Mouse (Mus musculus): ENCODE data around the gene Atxn3.

The Atxn3 gene

DNA sequence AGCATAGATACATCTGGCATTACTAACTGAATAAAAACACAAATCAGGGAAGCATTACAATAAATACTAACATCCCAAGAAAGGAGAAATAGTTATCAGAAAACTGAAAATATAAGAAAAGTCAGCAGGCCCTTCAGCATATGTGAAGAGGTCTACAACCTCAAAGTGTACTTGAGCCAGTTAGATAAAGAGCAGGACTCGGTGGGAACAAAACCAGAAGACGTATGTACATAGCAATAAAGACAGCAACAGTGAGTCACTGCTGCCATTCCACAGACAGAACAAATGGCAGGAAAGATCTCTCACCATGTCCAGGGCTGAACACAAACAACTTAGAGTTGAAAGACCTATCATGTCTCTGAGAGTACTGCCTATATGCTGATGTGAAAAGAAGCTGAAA lies 69.7 kb downstream of the Atxn3 start:
- no peak for DNase-seq

DNA sequence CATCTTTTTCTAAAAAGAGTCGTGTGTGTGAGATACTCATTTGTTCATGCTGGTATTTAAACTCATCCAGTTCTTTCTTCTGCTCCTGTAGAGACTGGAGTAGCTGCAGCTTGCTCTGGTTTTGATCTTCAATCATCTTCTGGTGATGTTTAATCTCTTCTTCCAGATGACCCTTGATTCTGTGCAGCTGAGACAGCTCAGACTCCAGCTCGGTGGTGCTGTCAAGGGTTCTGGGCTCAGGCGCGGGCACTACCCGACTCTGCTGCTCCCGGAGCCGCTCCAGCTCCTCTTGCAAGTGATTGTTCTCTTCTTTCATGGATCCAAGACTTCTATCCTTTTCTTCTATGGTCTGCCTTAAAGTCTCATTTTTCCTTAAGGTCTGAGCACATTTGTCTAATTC lies 73.1 kb downstream of the Atxn3 start:
- no peak for DNase-seq

GRCm38 (mm10) chr12:101876374-101876773 lies 81.7 kb downstream of the Atxn3 start:
- no peak for DNase-seq

DNA sequence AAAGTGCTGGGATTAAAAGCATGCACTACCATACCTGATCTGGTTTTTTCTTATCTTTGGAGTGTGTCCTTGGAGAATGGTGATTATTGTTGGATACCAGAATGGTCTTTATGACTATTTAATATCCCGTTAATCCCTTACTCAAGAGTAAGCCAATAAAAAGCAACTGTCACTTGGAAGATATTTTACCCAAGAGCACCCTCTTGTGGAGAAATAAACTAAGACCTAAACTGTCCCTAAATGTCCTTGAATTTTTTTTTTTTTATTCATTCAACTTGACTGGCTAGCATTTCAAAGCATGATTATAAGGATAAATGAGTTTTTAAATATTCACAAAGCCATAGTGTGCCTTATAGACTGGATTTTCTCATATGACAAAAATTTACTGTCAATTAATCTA lies 82.9 kb downstream of the Atxn3 start:
- no peak for DNase-seq

Measured in thymus, adult 18-20 months (tissue).